Mouse (Mus musculus) hindlimb bud, embryonic 11.5 days (tissue): ENCODE results near the gene Gm27029.
"Not testable (repeated sequence)": the region's sequence is repeated elsewhere in the genome, so short reads cannot be mapped to it uniquely, and the experiment has no call there.

Experiments
- DNase-seq: peaks from one replicate; pipeline ENCODE4 v3.0.0-alpha.2; 2012; ENCODE audit warnings: low read depth, low spot score; ENCODE audit errors: extremely low spot score

The Gm27029 gene

DNA sequence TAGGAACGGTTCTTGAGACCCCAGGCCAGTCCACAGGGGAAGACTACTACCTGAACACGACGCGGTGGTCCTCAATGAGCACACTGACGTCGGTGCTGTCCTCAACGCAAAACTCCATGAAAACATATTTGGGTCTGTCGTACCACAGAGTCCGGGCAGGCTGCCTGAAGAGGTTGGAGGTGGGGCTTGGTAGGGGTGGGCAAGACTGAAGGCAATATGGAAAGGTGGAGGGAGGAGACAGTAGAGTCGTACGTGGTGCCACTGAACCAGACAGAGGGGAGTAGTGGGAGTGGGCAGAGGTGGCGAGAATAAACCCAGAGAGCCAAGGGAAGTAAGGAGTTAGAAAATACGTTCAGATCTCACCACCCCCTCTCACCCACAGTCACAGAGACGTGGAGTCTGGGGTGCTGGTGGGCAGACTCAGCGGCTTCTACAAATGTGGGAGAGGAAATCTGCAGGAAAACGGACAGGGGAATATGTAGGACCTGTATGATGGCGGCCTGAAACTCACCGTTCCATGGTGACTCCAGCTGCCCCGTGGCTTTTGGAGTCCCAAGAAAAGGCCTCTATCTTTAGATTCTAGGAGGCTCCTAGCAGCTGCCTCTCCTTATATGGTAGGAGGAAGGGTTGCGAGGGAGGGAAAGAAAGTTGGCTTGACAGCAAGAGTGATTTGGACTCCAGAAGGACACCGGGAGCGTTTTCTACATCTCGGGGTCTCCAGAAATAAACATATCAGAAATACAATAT is at the start of gene Gm27029:
Gene Gm27029 (minus strand): TSS at position 692 of the 747 bp plus-strand sequence.
- DNase-seq: no peak

- DNase-seq: no peak
These were observed 49.7 kb upstream of the Gm27029 start for GRCm38 (mm10) chr11:101474298-101474697.

DNA sequence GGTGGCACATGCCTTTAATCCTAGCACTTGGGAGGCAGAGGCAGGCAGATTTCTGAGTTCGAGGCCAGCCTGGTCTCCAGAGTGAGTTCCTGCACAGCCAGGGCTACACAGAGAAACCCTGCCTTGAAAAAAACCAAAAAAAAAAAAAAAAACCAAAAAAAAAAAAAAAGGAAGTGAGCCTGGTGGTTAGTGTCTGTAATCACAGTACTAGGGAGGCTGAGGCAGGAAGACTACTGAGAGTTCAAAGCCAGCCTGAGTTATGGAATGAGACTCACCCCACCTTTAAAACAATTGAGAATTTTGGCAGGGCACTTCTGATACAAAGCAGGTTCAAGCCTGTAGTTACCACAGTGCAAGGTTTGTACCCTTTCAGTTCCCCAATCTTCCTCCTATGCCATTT is 49.1 kb upstream of the Gm27029 start:
- not testable (repeated sequence) for DNase-seq

DNA sequence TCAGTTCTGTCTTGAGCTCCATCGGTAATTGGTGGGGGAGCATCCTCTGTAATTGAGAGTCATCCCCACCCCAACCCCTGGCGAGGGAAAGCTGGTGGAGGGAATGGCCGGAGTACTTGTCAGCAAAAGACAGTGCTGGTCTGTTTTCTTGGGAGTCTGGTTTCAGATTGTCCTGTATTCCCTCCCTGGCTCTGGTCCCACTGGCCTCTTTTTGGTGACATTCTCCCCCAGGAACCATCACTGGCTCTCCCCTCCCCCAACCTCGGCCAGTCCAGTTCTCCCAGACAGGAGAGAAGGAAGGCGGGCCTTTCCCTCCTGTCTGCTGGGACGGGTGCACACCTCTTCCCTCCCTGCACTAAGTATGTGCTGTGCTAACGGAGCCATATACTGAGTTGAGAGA is 47.7 kb upstream of the Gm27029 start:
- no peak for DNase-seq

GRCm38 (mm10) chr11:101471926-101472325 is 47.3 kb upstream of the Gm27029 start:
- no peak for DNase-seq

DNA sequence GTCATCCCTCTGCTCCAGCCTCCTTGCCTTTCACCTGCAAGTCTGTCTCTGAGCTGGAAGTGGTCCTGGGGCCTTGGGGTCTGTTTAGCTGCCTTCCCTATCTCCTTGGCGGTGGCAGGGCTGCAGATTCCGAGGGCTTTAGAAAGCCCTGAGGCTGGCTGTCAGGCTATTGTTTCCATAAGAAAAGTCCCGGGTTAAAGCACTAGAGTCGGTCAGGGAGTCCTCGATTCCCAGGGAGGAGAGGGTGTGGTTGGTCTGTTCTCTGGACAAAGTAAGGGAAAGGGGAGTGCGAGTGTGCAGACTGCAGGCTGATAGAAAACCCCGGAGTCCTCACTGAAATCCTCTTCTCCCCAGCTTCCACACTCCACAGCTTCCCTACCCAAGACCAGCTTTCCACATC is 45.6 kb upstream of the Gm27029 start:
- DNase-seq: no peak

DNA sequence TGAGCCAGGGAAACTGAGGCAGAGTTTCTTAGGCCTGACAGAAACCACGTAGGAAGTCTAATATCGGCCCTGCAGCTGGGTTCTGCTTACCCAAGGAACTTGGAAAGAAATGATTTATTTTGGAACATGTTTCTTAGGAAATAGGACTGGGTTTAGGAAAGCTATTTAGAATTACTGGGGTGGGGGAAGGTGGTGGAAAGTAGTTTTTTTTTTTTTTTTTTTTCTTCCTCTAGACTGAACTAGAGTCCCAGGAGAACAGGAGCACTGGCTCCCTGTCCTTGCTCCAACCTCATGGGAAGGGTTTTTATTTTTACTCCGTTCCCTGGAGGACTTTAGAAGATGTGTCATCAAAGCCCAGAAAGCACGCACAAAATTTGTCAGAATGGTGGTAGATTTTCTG is 44.6 kb upstream of the Gm27029 start:
- DNase-seq: no peak

DNA sequence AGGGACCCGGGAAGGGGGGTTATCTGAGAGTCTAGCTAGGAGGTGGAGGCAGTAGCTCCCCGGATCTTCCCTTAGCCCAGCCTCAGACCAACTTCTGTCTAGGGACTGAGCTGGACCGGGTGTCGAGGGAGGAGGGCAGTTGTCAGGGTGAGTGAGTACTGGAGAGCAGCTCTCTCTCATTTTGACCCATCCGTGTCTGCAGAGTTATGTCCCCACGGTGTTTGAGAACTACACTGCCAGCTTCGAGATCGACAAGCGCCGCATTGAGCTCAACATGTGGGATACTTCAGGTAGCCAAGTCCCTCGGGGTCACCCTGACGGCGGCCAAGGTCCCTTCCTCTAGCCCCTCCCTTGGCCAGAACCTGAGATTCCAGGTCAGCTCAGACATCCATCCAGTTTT is 44.1 kb upstream of the Gm27029 start:
- no peak for DNase-seq

DNA sequence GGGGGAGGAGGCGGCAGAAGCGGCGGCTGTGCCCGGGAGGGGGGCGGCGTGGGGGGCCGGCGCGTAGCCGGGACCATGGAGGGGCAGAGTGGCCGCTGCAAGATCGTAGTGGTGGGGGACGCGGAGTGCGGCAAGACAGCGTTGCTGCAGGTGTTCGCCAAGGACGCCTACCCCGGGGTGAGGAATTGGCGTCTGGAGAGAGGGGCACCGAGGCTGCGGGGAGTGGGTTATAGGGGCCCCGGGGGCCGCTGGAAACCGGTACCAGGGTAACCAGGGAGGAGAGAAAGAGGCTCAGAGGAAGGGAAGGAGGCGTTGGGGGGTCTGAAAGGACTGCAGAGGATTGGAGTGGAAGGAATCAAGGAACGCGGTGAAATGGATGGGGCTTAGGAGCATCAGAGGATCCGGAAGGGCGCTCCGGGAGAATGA is 43.7 kb upstream of the Gm27029 start:
- no peak for DNase-seq

GRCm38 (mm10) chr11:101467477-101468262 is 43.1 kb upstream of the Gm27029 start:
- DNase-seq: no peak

GRCm38 (mm10) chr11:101466552-101466950 is 42.0 kb upstream of the Gm27029 start:
- not testable (repeated sequence) for DNase-seq

DNA sequence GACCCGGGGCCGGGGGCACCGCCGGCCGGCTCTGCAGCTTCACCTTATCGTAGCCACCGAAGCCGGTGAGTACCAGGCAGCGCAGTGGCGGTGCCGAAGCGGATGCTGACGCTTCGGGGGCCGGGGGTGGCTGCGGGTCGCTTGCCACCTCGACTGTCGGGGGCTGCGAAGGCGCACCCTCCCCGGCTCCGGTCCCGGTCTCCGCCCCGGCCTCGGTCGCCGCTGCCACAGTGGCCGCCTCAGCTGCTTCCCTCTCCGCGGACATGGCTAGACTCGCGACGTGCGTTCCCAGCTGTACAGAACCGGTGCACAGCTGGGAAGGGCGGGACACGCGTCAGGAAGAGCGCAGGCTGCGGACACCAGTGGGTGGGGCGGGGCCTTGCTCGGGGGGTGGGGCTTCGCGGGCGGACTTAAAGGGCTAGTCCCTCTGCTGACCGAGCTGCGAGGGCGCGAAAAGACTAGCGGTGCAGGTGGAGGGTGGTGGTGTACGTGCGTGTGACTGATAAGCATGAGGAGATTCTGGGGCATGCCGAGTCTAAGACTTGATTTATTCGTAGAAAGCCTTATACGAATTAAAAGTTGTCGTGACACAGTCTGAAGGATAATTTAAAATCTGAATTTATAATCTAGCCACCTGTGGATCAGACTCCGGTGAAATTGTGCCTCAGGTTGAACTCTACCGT is 41.4 kb upstream of the Gm27029 start, which contains the start of gene Vat1:
Gene Vat1 (minus strand): TSS at position 362 of the 683 bp plus-strand sequence.
- DNase-seq: no peak

DNA sequence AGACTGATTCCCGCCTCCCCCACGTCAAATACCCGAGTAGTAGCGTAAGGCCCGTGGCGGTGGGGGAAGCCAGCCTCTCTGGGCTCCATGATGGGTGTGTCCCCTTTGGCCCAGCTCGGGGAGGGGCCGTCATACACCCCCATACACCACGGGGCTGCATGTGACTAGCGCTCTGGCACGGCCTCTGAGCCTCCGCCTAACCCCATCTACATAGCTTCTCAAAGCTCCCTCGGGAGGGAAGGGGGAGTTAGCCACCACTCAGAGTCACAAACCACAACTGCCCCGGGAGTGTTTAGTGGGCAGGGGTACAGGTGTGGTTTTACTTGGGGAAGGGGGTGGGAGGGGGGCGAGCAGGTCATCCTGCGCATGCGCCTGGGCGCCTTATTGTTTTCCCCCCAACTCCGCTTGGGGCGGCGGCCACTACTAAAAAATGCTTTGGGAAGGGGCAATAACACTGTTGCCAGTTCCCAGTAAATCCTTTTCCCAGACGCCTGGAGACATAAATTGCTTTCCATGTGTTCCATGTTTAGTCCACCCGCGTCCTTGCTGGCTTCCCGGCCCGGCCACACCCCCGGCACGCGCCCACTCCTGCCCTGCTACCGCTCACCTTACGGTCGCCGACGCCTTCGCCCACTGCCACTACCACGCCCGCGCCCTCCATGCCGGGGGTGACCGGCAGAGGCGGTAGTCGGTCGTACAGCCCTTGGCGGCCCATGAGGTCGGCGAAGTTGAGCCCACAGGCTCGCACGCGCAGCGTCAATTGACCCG is 40.7 kb upstream of the Gm27029 start:
- DNase-seq: no peak

DNA sequence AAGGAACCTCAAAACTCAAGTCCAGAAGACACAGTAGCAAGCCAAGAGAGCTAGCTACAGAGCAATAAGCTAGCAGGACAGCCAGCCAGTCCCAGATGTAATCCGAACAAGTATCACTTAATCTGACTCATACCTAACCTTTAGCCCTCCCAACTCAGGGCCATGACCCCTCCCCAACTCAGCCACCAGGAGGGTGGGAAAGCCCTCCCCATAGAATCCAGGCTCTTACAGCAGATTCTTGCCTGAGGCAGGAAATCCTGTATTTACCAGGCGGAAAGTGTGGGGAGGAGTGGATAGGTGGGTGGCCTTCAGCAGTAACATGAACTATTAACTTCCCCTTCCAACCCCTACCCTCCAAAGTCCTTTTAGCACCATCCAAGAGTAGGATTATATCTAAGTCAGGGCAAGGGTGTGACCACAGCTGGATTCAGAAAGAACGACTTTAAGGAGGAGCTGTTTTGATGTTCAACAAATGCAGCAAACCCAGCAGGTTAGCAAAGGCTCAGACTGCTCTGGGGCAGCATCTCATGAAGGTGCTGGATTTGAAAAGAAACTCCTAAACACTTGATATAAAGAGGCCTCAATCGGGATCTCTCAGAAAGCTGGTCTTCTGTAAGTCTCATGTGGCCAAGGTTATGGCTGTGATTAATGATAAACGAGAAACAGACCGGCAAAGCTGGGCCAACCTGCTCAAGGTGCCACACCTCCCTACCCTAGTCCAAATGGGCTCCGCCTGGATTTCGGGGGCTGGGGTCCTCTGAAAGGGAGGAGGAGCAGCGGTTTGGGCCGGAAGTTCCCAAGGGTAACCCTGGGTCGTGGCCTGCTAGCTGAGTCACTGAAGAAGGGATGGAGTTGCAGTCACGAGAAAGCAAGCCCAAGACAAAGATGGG is 39.9 kb upstream of the Gm27029 start, which contains the start of gene Rnd2:
Gene Rnd2 (plus strand): TSS at position 789 of the 890 bp plus-strand sequence.
- no peak for DNase-seq

DNA sequence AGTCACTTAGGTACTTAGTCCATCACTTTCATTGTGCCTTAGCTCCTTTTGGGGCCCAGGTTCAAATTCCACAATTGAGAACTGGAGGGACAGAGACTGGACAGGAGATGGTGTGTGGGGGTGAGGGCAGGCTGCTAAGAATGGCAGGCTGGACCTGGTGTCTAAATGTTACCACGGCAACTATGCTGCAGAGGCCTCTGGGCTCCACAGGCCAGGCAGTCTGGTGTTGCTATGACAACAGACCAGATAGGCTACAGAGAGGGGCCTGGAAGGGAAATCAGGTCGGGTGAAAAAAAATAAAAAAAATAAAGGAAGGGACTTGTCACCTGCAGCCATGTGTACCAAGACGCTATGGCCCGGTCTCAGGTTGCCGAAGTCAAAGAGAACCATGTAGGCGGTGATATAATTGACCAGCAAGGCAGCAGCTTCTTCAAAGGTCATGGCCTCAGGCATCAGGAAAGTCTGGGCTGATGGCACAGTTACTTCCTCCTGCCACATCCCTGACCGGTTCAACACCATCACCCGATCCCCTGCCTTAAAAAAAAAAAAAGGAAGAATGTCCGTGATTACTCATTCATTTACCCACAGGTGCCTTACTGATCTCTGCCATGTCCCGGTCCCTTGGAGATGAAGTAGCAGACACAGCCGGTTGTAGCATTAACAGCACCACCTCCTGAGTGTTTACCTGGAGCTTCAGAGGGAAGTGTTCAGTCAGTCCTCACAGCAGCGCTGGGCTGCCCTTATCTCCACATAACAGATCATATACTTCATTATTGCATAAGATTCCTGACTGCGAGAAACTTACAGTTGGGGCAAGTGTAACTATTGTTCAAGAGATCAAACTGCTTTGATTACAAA is 38.2 kb upstream of the Gm27029 start:
- no peak for DNase-seq

DNA sequence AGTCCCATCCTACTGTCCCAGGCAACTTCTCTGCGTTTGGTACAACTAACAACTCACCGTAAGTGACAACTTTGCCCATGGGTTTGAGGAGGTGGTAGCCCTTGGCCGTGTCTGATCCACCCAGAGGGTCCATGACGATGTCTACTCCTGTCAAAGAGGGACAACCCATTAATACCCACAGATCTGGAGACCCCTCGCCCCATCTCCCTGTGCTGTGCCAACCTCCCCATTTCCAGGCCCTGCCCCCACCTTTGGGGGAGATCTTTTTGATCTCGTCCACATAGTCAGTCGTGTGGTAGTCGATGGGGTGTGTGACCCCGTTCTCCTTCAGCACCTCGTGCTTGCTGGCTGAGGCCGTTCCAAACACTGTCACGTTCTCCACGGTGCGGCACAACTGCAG is 37.5 kb upstream of the Gm27029 start:
- DNase-seq: no peak

GRCm38 (mm10) chr11:101460321-101460720 is 35.7 kb upstream of the Gm27029 start:
- DNase-seq: no peak

GRCm38 (mm10) chr11:101459716-101460115 is 35.1 kb upstream of the Gm27029 start:
- DNase-seq: no peak

- no peak for DNase-seq
These were observed 33.6 kb upstream of the Gm27029 start for GRCm38 (mm10) chr11:101458217-101458616.
